Mouse (Mus musculus) megakaryocyte-erythroid progenitor cell, adult 5-6 weeks (primary cell): ENCODE results near the gene Taf6l. TPM values are rescaled to one million over a fixed set of nuclear protein-coding genes. Genes with fewer than 3 reads are reported as not detected.

Experiments used
- ATAC-seq: replicated peaks from 2 replicates; pipeline ENCODE4 v1.8.0; 2016; ENCODE audit warnings: mild to moderate bottlenecking, inconsistent platforms; ENCODE audit not compliant: severe bottlenecking, poor library complexity, low FRiP score, low TSS enrichment
- total RNA-seq, 2 experiments: library from RNA; stranded (forward) in 1 of 2; stranded (reverse) in 1 of 2; fragments of 200-1000, 215-1000 nt in 1 of 2; fragments of >200 nt in 1 of 2; fragmentation: Nextera tagmentation in 1 of 2; gene quantifications; 2 replicates each; pipeline ENCODE4 v1.2.3; 2014 to 2017

The Taf6l gene
- total RNA-seq, 2 experiments from 2014 or later: 12.0 to 16.1 TPM

DNA sequence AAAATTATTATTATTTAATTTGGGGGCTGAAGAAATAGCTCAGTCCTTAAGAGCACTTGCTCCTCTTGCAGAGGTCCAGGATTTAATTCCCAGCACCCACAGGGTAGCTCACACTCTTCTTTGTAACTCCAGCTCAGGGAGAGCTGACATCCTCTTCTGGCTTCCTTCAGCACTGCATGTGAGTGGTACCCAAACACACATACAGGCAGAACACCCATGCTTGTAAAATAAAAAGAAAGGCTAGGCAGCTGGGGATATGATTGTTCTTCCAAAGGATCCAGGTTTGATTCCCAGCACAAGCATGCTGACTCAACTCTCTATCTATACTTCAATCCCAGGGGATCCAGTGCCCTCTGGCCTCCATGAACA is 12.7 kb upstream of the Taf6l start:
- ATAC-seq: no peak

DNA sequence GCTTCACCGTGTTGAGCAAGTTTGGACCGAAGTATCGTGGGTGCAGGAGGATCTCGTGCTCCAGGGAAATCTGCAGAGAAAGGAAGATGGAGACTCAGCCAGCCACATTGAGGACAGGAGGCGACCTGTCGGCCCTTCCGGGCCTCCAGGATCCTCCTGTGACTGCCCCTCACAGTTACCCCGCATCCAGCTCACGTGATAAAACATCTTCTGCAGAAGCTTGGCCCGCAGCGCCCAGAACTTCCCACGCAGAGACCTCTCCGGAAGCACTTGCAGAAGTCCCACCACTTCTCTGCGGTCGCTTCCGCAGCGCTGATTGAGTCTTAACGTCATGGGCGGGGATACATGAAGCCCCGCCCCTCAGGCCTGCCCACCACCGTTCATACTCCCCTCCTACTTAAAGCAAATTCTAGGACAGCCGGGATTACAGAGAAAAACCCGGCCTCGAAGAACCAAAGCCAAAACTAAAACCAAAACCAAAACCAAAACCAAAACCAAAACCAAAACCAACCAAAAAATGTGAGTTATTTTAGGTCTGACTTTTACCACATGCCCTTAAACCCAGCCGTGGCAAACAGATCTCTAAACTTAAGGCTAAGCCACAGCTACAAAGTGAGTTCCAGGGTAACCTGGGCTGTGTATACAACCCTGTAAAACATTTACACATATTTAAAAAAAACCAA is 12.2 kb upstream of the Taf6l start, which contains the start of gene Polr2g:
Polr2g (minus strand) TSS at position 314 of the 683 bp plus-strand sequence.
- ATAC-seq: peak; percentile 78

DNA sequence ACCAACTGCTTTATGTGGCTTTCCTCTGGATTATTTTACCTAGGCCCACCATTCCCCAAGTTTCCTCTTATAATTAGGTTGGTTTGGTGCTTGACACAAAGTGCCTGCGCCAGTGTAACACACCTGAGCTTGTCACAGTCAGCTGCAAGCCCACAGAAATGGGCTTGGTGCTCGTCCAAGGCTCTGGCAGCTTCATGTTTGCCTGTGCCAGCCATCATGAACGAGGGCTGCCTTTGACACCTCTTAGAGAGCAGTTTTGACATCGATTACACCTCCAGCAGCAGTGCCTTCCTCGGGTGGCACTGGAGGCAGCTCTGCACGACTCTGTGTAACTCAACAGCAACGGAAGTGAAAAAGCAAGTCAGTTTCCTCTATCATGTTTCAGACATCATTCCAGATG is 4.0 kb upstream of the Taf6l start:
- ATAC-seq: no peak

DNA sequence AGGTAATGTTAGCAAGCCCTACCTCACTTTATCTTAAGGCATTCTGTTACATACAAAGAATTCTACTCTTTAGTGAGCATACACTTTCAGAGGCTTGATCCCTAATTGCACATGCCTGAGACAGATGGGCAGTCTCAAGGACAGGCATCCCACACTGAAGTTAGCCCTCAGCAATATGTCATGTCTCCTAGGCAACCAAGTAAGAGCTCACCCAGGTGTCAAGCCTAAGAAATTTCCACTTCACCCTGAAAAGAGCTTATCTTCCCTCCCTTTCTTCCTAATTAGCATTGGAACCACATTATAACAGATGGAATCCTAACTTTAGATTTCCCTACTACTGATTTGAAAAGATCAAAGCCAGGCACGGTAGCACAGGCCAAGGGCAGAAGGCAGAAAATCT is 3.0 kb upstream of the Taf6l start:
- no peak for ATAC-seq

DNA sequence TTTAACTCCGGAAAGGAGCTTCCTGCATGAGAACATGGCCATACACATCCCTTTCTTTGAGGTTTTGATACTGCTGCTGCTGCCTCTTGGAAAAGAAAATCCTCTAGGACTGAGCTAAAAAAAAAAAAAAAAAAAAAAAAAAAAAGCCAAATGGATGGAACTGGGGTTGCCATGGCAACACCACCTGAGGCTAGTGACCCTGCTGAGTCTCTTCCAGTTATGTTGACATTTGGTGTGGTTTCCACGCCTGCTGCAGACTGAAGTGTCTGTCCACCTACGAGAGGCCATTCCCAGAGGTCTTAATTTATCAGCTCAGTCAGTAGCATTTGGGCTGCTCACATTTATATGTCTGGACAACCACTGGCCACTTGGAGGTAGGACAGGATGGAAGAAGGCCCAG is 2.3 kb upstream of the Taf6l start:
- ATAC-seq: no peak

DNA sequence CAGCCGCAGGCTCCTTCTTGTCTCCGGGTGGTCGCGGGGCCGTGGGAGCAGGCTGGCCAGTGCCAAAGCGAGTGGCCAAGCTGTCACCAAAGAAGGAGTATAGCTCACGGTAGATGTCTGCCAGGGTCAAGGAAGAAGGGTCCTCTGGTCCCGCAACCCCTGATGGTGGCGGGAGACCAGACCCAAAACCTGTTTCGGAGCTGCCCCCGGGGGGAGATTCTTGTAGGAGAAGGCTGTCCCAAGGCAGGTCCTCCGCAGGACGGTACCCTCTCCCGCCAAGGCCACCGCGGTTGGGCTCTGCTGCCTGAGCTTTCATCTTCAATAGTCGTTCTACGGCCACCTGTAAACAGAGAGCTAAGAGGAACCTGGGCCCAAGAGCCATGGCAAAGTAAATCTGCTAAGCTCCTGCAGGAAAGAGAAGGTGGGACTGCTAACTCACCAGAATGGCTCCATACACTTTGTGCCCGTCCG is 11.2 kb downstream of the Taf6l start:
- ATAC-seq: no peak

DNA sequence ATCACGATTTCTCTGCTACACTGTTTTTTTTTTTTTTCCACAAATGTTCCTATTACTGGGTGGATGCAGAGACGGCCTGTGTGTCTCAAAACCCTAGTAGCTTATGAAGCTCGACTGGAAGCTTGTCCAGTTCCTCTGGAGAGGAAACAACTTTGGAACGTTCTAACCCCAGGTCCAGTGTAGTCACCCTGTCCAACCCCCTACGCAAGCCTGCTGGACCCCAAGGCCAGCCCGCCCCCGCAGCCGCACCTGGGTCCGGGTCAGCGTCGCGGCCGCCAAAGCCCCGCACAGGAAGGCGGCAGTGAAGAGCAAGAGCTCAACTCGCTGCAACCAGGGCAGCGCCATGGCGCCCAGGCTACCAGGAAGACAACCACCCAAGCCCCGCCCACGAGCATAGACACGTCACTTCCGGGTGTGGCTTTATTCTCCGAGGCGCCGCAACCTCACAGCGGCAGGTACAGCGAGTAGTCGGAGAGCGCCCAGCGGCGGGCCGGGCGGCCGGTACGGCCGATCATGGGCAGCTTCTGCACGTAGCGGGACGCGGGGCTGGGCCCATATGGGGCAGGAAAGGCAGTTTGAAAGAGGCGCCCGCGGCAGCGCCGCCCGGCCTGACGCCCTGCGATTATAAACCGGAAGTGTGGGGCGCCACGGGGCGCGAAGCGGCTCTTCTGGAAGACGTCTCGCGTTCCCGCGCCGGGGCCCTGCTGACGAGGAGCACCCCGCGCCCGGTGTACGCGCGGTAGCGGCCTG is 12.0 kb downstream of the Taf6l start, which contains the start of gene Tmem179b:
Tmem179b (minus strand) TSS at position 382 of the 750 bp plus-strand sequence.
- peak; percentile 64 for ATAC-seq

DNA sequence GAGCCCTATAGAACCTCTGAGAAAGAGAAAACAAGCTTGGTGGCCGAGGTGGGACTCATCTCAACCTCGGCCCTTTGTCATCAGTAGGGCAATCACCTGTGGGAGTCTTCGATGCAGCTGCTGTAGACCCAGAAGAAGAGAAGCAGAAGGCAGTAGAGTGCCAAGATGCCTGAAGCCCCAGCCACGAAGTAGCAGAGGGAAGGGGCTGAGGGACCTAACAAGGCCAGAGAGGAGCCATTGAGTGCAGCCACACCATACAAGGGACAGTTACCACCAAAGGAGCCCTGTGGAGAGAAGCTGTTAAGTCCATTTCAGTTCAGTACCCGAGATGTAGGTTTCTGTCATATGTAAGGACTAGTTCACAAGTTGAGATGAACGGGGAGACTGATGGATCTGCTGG is 12.8 kb downstream of the Taf6l start:
- ATAC-seq: no peak

DNA sequence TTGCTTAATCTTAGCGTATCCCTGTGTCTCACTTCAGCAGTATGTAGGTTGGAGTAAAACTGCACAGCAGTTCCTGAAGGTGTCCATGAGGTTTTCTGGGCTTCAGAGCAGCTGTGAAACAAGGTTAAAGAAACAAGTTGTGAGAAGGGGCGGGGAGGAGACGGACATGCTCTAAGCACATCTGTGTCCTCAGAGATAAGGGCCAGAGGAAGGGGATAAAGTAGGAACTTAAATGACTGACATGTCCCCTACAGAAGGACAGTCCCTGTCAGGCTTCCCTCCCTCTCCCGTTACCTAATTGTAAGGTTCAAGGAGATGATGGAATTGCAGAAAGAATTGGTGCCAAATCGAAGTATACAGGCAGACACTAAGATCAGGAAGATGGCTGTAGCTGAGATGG is 13.2 kb downstream of the Taf6l start:
- ATAC-seq: peak; percentile 34; the same call in 1 of the 2 replicates

DNA sequence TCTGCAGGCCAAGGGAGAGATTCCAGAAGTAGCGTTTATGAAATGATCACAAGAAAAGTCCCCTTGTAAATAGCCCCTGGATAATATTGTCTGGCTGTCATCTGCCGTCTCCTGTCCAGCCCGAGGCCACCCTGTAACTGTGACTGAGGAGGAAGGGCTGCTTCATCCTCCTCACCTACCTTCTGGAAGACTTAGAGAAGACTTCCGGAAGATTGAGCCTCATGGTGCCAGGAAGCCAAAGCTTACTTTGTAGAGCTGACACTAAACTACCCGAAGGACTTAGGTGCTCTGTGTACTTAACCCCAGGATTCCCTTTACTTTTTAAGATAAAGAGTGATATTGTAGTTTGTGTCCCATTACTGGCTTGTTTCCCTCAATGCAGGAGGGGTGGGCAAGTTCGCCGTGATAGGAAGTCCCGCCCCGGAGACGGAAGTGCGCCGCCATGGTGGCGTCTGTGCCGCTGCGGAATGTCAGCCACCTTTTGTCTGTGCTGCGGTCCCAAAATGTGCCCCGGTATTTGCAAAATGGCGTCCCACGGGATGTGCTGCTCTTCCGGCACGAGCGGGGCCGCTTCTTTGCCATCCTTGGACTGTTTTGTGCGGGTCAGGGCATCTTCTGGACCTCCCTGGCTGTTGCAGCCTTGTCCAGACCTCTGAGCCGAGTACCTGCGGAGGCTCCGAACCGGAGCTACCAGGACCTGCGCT is 15.5 kb downstream of the Taf6l start, which contains the start of gene Tmem223:
Tmem223 (plus strand) TSS at position 430 of the 704 bp plus-strand sequence.
- peak; percentile 58 for ATAC-seq

DNA sequence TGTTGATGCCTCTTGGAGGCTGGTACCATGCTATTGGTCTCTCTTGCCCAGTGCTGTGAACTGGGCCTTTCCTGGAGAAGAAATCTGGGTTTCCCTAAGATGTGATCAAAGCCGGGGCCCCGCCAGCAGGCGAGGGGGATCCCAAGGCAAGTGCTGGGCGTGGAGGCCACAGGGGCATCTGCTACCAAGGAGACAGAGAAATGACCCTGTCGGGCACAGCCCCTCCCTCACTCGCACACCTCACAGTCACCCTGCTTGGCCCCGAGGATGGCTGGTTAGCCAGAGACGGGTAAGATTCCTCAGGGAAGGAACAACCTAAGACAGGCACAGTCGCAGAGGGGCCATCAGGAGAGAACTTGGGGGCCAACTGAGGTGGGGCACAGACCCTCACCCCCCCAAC is 20.7 kb downstream of the Taf6l start:
- no peak for ATAC-seq

DNA sequence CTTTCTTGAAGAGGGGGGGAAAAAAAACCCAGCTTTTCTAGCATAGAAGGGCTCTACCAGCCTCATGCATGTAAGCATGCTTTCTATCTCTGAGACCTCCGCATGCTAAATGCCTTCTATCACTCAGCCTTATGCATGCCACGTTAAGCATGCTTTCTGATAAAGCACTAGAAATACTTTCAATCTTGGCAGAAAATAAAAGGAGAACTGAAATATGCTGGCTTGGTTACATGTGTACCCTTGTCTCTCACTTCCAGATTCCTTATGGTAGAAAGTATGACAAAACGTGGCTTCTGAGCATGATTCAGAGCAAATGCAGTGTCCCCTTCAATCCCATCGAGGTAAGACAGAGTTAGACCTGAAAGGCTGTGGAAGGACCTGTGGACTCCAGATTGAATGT is 22.9 kb downstream of the Taf6l start:
- ATAC-seq: no peak

DNA sequence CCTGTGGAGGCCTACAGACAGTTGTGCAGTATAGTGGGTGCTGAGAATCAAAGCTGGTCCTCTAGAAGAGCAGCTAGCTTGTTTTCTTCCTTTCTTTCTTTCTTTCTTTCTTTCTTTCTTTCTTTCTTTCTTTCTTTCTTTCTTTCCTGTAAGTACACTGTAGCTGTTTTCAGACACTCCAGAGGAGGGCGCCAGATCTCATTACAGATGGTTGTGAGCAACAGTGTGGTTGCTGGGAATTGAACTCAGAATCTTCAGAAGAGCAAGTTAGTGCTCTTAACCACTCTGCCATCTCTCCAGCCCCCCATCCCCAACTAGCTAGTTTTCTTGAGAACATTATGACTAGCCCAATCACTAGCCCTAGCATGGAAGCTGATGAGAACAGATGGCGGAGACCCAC is 25.5 kb downstream of the Taf6l start:
- ATAC-seq: no peak

DNA sequence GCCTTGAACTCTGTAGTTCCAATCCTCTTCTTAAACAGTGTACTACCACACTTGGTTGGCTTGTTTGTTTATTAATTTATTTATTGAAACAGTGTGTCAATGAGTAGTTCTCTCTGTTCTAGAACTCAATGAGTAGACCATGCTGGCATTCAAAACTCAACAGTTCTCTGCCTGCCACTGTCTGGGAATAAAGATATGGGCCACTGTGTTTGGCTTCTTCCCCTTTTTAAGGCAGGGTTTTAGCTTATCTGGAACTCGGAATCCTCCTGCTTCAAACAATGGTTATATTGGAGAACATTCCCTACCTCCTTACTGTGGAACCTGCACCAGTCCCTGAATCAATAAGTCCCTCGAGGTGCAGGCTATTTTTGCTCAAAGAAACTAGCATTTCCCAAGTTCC is 27.3 kb downstream of the Taf6l start:
- ATAC-seq: no peak

DNA sequence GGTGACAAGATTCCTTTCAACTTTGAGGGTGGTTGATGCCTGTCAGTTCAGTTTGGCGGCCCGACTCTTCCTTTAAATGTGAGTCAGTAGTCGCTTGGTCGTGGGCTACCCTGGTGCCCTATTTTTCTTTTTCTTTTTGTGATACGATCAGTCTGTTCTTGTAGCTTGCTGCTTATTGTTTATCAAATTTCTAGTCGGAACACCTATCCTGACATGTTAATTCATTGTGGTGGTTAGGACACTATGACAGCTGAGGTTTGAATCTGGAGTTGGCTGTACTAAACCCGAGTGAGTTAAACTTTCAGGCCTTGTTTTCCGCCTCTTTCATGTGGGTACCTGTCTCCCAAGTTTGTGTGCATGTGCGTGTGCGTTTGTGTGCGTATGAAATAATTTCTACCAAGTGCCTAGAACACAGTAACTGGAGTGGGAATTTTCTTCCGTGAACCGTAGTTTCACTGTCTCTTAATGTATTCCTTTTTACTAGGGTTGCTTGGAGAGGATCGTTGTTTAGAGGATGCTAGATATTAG is 28.7 kb downstream of the Taf6l start:
- ATAC-seq: no peak

DNA sequence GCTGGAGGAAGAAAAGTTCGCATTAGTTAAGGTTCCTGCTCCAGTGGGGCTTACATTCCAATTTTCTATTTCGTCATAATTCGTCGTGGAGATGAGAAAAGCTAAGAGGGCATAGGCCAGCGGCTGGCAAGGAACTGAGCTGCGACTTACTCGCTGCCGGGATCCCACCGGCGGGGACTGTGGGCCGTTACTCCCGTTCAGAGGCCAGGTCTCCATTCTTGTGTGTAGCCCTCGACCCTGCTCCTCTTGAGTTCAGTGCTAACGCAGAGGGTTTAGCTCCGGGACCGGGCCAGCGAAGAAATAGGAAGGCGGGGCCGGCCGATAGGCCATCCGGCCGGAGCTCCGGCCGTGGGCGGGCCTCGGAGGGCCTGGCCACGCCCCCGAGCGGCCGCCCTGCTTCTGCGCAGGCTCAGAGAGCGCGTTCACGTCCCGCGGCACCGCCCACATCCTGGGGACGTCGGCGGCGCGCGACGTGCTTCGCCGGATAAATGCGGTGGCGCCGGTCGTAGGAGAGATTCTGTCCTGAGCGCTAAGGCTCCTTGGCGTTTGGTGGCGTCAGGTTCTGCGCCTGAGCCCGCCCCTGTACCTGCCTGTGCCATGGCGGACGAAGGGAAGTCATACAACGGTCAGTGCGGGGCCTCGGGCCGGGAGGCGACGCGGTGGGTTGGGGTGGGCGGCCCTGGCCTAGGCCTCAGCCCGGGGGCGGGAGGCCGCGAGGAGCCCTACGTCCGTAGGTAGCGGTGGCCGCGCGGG is 29.4 kb downstream of the Taf6l start, which contains the start of gene Nxf1:
Nxf1 (plus strand) TSS at position 439 of the 753 bp plus-strand sequence.
- ATAC-seq: peak; percentile 80

DNA sequence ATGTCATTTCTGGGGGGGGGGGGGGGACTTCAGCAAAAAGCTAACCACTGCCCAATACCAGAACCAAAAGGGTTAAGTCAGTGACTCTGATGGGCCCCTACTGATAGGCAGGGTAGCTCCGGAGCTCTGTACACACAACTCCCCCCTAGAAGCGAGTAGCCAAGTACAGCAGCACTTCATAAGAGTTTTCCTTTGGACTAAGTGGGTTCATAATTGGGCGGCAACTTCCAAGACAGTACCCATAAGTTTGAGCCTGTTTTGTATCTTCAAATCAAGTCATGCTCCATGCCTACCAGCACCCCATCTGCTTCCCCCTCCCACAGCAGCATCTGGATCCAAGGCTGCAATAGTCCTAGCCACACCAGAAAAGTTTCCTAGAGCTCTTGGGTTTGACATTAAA is 30.6 kb downstream of the Taf6l start:
- no peak for ATAC-seq

DNA sequence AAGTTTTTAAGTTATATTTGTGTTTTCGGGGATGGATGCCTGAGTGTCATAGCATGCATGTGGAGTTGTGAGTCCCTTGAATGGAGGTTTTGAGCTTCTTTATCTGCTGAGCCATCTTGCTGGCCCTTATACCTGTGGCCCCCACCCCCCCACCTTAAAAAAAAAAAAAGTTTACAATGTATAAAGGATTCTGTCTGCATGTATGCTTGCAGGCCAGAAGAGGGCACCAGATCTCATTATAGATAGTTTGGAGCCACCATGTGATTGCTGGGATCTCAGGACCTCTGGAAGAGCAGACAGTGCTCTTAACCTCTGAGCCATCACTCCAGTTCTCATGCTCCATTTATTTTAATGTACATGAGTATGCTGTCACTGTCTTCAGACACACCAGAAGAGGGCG is 38.8 kb downstream of the Taf6l start:
- ATAC-seq: no peak

DNA sequence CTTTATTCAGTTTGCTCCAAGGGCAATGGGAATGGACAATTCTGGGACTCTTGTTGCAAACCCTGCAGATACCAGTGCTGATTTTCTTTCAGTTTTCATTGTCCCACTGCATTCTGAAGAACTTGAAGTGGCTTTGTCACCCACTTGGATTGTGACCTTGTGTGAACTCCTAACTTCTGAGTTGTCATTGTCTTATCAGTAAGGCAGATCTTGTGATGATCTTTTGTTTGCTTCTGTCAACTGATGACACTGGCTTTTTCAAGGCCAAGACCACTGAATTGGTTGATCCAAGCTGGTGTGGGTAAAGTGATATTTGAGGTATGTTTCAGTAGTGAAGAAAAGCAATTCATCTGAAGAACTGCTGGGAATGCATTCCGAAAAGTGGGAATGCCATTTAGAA is 40.8 kb downstream of the Taf6l start:
- ATAC-seq: no peak
